In genomic region chr13:95443376-95444233, GRCm38 (mm10) we compare ENCODE assay signal across 8 mouse cellular contexts. TPM values are rescaled to one million over a fixed set of nuclear protein-coding genes. Genes with fewer than 3 reads are reported as not detected.
DNase-seq lines count a peak whose midpoint lies in the region; ATAC-seq and TF ChIP-seq lines count a peak whose summit lies in the region.

No protein-coding gene starts in this region.

- no peak for TF ChIP-seq POLR2A in bone marrow macrophage, adult 2 months (IDR thresholded peaks at IDR 0.05; ENCODE audit: borderline replicate concordance, low read depth, low read length)

- WGBS in kidney, embryonic 16.5 days = under 1% methylated on average over 46 of the region's 46 CpGs
- WGBS in forebrain, postnatal 0 days = 2% methylated on average over 46 of the region's 46 CpGs
- 5% methylated on average over 46 of the region's 46 CpGs for WGBS in liver, embryonic 13.5 days (ENCODE audit: insufficient replicate concordance)

- H3K4me1 ChIP-seq in kidney, embryonic 16.5 days (ENCODE audit: insufficient read depth, low read length) = peaks cover 8% of the 10 kb centered on the region; the same call in 1 of the 2 replicates
- H3K4me1 ChIP-seq in bone marrow macrophage, adult 2 months (ENCODE audit: control insufficient read depth, insufficient read depth, low read length) = peaks cover 7% of the 10 kb centered on the region; the same call in 1 of the 2 replicates
- 0 out of 2 replicates have a peak, but pooled peaks cover 5% of the 10 kb centered on the region for H3K4me1 ChIP-seq in forebrain, postnatal 0 days (ENCODE audit: insufficient read depth)
- no peaks in the 10 kb centered on the region for H3K4me1 ChIP-seq in liver, embryonic 13.5 days (replicated peaks)

- no peak for TF ChIP-seq CTCF in bone marrow macrophage, adult 2 months (IDR thresholded peaks at IDR 0.05; ENCODE audit: low read depth, low read length)
- TF ChIP-seq CTCF in forebrain, postnatal 0 days (IDR thresholded peaks at IDR 0.05; ENCODE audit: low read depth) = peak; percentile 60

- ATAC-seq in kidney, embryonic 16.5 days (ENCODE audit: low FRiP score, low TSS enrichment) = peak; percentile 69
- ATAC-seq in forebrain, postnatal 0 days = peak; percentile 90
- ATAC-seq in liver, embryonic 13.5 days (ENCODE audit: low read depth) = no peak

- peak overlapping the region; percentile 48 for H3K9ac ChIP-seq in kidney, embryonic 16.5 days (replicated peaks; ENCODE audit: low read length)
- H3K9ac ChIP-seq in forebrain, postnatal 0 days = peak overlapping the region; percentile 40
- H3K9ac ChIP-seq in liver, embryonic 13.5 days = no peak overlapping the region

- no peaks in the 10 kb centered on the region for H3K36me3 ChIP-seq in kidney, embryonic 16.5 days (ENCODE audit: insufficient read depth, low read length)
- no peaks in the 10 kb centered on the region for H3K36me3 ChIP-seq in forebrain, postnatal 0 days (ENCODE audit: insufficient read depth)
- no peaks in the 10 kb centered on the region for H3K36me3 ChIP-seq in liver, embryonic 13.5 days

- peak overlapping the region; percentile 48 for H3K4me3 ChIP-seq in kidney, embryonic 16.5 days (ENCODE audit: low read length)
- peak overlapping the region; percentile 19 for H3K4me3 ChIP-seq in bone marrow macrophage, adult 2 months (ENCODE audit: insufficient read depth, low read length)
- H3K4me3 ChIP-seq in forebrain, postnatal 0 days (ENCODE audit: low read depth, low read length) = peak overlapping the region; percentile 40
- H3K4me3 ChIP-seq in liver, embryonic 13.5 days (replicated peaks) = peak overlapping the region; percentile 30; the same call in 1 of the 2 replicates

- no peak for DNase-seq in kidney, adult 9 months
- DNase-seq in forebrain, postnatal 0 days = peak; percentile 61
- no peak for DNase-seq in liver, embryonic 13.5 days
- peak; percentile 86 for DNase-seq in retina, embryonic 14.5 days (ENCODE audit: low spot score)
- no peak for DNase-seq in adrenal gland, adult (ENCODE audit: inconsistent age in 2 of 2, low spot score in 1 of 2)
- DNase-seq in cerebellum, adult 9-11 months = no peak

- H3K4me2 ChIP-seq in kidney, embryonic 16.5 days (replicated peaks; ENCODE audit: low read depth, low read length) = peak overlapping the region; percentile 78
- H3K4me2 ChIP-seq in forebrain, postnatal 0 days (ENCODE audit: low read depth) = peak overlapping the region; percentile 87
- peak overlapping the region; percentile 41 for H3K4me2 ChIP-seq in liver, embryonic 13.5 days

- no peaks in the 10 kb centered on the region for H3K9me3 ChIP-seq in kidney, embryonic 16.5 days (ENCODE audit: low read length)
- no peaks in the 10 kb centered on the region for H3K9me3 ChIP-seq in forebrain, postnatal 0 days (ENCODE audit: low read length)
- H3K9me3 ChIP-seq in liver, embryonic 13.5 days (replicated peaks) = no peaks in the 10 kb centered on the region

- H3K27ac ChIP-seq in kidney, embryonic 16.5 days (ENCODE audit: low read length) = no peak overlapping the region
- no peak overlapping the region for H3K27ac ChIP-seq in bone marrow macrophage, adult 2 months (ENCODE audit: insufficient read depth, low read depth, low read length)
- no peak overlapping the region for H3K27ac ChIP-seq in forebrain, postnatal 0 days (ENCODE audit: low read depth, low read length)
- no peak overlapping the region for H3K27ac ChIP-seq in liver, embryonic 13.5 days

- H3K27me3 ChIP-seq in kidney, embryonic 16.5 days (ENCODE audit: insufficient read depth, low read length) = peaks cover 35% of the 10 kb centered on the region
- peaks cover 25% of the 10 kb centered on the region for H3K27me3 ChIP-seq in forebrain, postnatal 0 days (ENCODE audit: insufficient read depth, low read length)
- H3K27me3 ChIP-seq in liver, embryonic 13.5 days = peaks cover 59% of the 10 kb centered on the region

RNA-seq across cellular contexts. Expression of gene Crhbp, which starts 1.1 kb away (rescaled TPM):
- 0.09 and 0.17 TPM in 2 replicates for polyA plus RNA-seq in kidney, embryonic 16.5 days (2015; fragmentation: Nextera tagmentation; extraction: Ambion mirVana)
- polyA plus RNA-seq in bone marrow macrophage, adult 2 months (2012; ENCODE audit: insufficient read depth, insufficient read length, missing spikeins) = not detected in 2 replicates
- total RNA-seq in forebrain, postnatal 0 days (2014; rRNA removed) = 4.5 and 4.6 TPM in 2 replicates
- polyA plus RNA-seq in forebrain, postnatal 0 days (2015; fragmentation: Nextera tagmentation; extraction: Ambion mirVana) = 5.1 and 5.5 TPM in 2 replicates
- not detected in 2 replicates for polyA plus RNA-seq in liver, embryonic 13.5 days (2015; fragmentation: Nextera tagmentation; extraction: Ambion mirVana)

RNA-seq across cellular contexts. Expression of gene S100z, which starts 34.9 kb away (rescaled TPM):
- polyA plus RNA-seq in kidney, embryonic 16.5 days (2015; fragmentation: Nextera tagmentation; extraction: Ambion mirVana) = not detected in 2 replicates
- polyA plus RNA-seq in bone marrow macrophage, adult 2 months (2012; ENCODE audit: insufficient read depth, insufficient read length, missing spikeins) = not detected in 2 replicates
- not detected in 2 replicates for total RNA-seq in forebrain, postnatal 0 days (2014; rRNA removed)
- not detected in 2 replicates for polyA plus RNA-seq in forebrain, postnatal 0 days (2015; fragmentation: Nextera tagmentation; extraction: Ambion mirVana)
- not detected in 2 replicates for polyA plus RNA-seq in liver, embryonic 13.5 days (2015; fragmentation: Nextera tagmentation; extraction: Ambion mirVana)

Comparison
In these comparisons a context has a peak if more than half of its experiments do, and no peak if none do; other contexts are left out.
1. DNase-seq: peak in forebrain, postnatal 0 days (single experiment) and retina, embryonic 14.5 days (single experiment); none in kidney, adult 9 months (single experiment), liver, embryonic 13.5 days (single experiment), adrenal gland, adult (0 of 2) and cerebellum, adult 9-11 months (single experiment).
2. Peak in every context shown above with its lines, with median percentiles within 50 percentile points of each other: H3K4me2 ChIP-seq and H3K4me3 ChIP-seq.